Mouse (Mus musculus): ENCODE data around the gene Xylt1.

Gene Xylt1

DNA sequence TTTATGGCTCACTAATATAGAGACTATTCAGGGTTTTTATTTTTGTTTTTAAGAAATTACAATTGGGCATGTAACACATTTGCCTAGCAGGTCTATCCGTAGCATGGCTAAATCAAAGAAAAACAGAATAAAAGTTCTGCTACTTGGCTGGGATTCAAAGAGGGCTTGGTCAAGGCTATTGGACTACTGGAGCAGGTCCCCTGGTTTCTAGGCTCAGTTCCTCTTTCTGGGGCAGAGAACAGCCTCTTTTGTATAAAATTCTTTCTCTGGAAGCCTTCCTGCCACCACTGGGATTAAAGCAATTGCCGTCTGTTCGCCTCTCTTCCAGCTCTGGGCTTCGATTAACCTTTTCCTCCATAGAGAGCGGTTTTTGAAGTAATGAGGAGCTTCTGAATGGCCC, 100.1 kb downstream of the Xylt1 start:
- no peak for DNase-seq (ENCODE audit: low read depth, low spot score)

DNA sequence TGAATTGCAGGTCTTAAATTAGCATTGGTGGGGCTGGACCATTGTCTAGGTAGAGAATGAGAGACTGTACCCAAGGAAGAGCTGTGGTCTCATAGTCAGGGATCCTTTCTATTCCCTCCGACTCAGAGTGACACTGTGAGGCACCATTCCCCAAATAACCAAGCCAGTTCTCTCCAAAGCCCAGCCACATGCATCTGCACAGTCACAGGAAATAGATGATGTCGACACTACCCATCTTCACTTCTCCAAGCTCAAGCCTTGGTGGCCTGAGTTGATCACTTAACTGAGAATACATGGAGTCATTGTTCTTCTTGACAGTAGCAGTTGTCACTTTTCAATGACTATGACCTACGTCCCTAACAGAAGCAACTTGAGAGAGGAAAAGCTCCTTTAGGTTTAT, 100.6 kb downstream of the Xylt1 start:
- no peak for DNase-seq (ENCODE audit: low read depth, low spot score)

DNA sequence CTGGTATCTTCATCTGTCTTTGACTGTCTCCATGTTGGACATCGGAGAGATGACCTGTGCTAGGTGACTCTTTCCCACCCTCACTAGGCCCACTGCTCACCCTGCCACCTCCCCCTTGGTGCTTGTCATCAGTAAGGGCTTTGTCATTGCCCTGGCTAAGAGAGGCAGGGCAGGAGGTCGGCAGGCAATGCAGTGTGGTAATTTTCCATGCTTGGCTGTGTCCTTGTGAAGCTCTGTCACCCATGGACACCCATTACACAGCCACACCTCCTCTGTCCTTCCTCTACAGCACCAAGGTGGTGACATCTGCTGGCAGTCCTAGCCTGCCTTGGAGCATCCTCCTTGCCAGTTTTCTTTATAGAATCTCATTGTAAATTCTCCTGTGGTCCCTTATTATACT, 101.9 kb downstream of the Xylt1 start:
- no peak for DNase-seq (ENCODE audit: low read depth, low spot score)

DNA sequence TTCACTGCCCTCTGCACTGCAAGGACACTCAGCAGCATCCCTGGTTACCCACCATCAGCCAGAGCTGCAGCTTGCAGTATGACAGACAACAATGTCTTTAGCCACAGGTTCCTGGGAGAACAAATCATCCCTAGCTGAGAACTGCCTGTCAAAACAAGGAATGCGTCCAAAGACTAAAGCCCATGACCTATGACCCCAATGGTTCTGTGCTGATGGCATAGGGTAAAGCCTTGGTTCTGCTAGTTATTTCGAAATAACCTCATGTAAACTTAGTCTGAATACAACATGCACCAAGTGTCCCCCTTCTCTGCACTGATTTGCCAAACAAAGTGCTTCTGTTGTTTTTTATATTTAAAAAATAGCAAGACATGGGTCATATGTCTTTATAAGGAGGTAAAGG, 103.8 kb downstream of the Xylt1 start:
- DNase-seq (ENCODE audit: low read depth, low spot score), result no peak

DNA sequence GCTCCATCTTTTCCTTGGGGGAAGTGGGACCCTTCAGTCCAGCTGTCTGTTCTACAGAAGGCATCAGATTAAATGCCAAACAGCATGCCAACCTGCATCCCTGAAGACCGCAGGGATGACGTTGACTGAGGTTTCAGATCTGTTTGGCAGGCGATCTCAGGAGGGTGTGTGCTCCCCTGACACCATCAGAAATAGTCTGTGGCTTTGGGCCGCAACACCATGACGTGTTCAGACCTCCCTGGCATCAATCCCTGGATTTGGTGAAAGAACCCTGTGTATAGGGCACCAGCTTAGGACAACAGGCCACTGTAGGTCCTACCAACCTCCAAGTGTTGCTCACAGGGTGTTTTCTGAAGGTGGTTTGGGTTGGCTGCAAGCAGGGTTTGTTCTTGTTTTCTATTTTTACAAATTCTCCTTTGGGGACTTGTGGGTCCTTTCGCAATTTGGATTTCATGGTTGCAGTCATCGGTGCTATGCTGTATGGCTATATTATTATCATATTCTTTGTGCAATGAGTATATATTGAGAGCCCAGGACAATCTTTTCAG, 104.3 kb downstream of the Xylt1 start:
- DNase-seq (ENCODE audit: low read depth, low spot score), result peak; percentile 44

DNA sequence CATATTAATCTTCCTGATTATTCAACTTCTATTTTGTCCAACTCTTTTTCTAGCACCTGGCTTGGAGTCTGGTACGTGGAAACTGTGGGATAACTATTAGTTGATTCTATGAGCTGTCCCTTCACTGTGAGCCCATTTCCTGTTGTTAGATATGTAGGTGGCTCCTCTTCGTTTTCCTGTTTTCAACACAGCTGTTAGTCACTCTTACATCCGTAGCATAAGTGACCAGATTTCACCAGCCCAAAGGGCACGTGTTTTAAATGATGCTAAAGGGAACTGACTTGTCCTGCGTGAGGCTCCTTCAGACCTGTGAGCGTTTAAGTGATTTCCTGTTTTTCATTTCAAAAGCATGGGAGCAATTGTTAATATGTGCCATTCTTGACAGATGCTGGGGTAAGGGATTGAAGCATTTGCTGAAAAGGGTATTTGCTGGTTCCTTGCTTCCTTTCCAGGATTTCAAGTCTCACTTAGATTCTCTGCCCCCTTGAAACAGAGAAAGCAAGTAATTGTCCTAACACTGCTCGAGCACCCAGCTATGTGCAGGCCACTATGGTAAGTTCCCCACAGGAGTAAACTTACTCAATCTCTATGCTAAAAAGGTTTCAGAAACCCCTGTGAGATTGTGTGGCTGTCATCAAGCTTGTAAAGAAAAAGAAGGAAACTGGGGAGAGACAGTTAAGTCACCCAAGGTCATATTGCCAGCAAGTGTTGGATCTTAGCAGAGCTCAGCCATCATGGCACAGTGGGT, 105.8 kb downstream of the Xylt1 start:
- DNase-seq (ENCODE audit: low read depth, low spot score), result no peak

DNA sequence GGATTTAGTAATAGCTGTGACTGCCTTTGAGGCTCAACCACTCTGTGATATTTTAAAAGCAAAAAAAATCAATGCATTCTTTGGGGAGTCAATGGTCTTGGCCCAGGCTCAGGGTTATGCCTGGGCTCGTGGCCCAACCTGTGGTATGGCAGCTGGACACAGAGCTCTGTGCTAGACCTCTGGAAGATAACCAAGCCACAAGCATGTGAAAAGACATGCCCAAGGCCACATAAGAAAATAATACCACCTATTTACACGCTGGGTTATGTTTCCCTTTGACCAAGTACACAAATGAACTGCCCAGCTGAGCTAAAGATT, 106.4 kb downstream of the Xylt1 start:
- no peak for DNase-seq (ENCODE audit: low read depth, low spot score)

DNA sequence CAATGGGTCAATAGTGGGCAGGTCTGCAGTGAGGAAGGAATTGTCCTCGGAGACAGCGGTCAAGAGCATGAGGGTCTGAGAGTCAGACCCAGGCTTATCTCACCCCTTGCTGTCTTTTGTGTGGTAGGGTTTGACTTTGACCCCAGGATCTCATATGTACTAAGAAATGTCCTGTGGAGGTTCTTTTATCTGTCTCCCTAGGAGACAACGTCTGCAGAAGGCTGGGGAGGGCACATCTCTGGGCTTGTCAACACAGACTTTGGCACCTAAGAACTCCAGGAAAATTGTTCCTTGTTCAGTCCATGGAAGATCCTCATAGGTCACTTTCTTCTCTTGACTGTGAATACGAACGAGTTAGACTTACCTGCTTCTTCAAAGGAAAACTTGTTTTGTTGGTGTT, 109.2 kb downstream of the Xylt1 start:
- DNase-seq (ENCODE audit: low read depth, low spot score), result no peak

DNA sequence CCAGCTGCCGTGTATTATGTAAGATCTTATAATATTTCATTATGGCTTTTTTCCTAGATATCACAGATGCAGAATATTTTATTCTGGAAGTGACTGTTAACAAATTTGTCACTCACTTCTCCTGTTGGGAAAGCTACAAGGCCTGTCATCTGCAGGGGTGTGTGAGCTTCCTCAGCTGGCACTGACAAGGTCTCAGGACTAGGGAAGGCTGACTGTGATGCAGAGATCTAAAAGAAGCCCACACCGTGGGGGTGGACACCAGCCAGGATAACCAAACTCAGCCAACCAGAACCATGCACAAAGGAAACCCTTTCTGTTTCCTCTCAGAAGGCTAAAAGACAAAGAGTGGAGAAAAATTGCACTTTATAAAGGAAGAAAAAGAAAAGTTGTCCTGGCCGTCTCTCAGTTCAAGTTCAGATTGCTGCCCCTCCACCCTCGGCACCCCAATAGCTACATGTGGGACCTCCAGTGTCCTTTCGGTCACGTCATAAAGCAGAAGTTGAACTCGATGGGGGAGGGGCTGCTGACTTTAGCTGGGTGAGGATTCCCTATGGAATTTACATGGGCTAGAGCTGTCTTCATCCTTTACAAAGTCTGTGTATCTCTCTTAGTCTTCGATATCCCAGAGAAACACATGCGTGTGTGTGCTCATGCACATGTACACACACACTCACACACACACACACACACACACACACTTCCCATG, 109.9 kb downstream of the Xylt1 start:
- peak; percentile 46 for DNase-seq (ENCODE audit: low read depth, low spot score)

DNA sequence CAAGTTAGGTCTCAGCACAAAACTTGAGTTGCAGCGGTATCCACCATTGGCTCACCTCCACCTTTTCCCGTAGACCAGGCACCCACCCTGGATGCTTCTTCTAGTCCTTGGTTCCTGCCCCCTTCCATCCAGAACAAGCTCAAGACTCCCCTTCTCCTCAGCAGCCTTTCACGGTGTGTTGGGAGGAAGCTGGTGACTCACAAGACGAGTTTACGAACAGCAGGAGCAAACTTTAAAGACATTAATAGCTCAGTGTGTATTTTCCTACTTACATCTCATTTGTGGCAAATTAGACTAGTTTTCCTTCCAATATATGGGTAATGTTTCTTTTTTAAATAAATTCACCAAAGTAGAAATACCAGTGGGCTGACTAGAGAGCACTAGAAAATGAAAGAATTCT, 110.7 kb downstream of the Xylt1 start:
- DNase-seq (ENCODE audit: low read depth, low spot score), result peak; percentile 60

DNA sequence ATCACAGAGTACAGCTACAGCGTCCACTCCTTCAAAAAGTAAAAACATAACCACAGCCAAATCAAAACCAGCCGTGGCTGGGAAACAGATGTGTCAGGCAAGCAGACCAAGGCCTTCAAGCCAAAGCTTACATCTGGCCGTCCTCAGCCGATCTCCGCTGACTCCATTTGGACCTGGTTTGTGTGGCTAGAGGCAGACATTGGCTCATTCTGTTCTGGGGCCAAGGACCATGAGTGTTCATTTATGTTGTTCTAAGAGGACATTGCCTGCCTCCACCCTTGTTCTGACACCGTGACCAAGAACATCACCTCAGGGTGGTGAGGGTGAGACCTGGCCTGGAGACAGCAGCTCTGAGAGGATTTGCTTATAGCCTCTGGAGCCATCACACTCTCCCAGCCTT, 113.4 kb downstream of the Xylt1 start:
- no peak for DNase-seq (ENCODE audit: low read depth, low spot score)

DNA sequence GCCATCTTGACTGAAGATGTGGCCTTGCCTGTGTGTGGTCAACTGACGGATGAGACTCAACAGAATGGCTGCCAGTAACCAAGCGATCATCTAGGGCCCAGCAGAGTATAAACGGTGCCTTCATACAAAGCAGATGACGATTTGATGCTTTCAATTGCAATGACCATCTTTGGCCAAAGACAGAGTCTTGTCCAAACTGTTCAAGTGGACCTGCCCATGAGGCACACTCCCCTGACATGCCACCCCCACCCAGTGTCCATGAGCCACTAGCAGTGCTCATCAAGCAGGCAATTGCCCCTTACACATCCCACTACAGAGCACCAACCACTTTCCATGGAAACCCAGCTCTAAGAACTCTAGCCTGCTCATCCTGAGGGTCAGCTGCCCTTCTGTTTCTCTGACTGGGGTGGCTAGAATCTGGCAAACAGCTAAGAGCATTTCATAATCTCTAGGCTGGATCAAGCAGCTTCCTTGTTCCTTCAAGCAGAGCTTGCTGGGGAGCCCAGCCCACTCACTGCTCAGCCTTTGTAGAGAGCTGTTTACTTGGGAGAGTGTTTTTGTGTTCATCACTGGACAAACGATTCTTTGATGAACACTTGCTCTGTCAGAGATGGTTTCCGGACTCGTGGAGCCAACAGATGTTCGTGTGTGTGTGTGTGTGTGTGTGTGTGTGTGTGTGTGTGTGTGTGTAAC, 114.0 kb downstream of the Xylt1 start:
- peak; percentile 82 for DNase-seq (ENCODE audit: low read depth, low spot score)

DNA sequence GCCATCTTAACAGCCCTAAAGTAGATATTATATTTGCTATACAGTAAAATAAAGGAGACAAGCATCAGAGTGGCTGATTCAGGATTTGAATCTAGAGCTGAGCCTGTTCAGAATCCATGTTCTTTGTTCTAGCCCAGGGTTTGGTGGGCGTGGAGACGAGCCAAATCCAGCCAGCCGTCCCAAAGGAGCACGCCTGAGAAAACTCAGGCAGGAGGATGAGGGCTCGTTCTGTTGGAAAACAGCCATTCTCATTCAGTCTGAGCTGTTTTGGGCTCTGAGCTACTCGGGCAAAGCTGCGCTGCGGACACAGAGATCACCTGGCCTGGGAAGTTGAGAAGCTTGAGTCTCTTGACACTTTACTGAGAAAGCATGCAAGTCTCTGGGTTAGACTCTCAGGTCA, 115.0 kb downstream of the Xylt1 start:
- DNase-seq (ENCODE audit: low read depth, low spot score), result no peak

DNA sequence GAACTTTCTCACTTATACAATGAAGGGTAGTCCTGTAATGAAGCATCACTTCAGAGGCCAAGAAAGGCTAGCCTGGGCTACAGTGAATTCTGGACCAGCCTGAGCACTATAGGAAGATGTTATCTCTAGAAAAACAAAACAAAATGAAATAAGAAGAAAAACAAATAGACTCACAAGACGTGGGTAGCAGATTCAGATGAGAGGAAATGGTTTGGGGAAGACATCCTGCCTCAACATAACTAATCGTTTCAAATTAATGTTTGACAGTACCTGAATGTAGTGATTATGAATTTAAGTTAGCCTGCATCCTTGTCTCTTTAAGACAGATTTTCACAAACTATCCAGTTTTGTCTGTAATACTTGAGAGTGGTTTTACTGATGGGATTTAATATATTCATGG, 117.4 kb downstream of the Xylt1 start:
- DNase-seq (ENCODE audit: low read depth, low spot score), result no peak

DNA sequence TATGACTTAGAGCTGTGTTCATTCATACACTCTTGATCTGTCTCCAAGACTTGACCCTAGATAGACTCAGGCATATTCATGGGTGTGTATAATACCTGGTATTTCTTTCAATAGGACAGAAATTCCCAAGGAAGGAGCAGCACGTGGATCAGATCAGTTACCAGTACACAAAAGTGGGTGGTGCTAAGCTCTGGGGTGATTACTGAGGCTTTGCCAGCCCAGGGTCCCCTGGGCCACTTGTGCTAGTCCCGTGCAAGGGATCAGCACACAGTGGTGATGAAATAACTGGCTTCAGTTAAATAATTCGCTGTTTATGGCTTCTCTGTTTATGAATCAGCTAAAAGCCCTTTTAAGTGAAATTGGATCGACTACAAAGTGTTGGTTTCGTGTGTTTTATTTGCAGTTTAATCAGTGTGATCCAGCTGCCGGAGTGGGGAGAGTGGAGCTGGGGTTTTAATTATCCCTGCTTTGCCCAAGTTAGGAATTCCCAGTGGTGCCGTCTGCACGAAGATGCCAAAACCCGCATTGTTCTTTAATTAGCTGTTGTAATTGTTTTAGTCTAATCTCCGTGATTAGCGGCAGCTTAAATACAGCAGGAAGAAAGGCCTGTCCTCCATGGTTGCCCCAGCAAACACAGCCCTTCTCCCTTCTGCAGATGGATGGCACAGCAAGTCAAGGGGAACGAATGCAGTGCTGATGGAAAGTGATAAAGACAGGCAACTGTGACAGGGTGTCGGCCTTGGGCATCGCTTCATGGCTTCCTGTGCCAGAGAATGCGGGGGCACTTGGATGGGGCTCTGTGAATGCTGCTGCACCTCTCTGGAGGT, 120.8 kb downstream of the Xylt1 start:
- peak; percentile 53 for DNase-seq (ENCODE audit: low read depth, low spot score)

DNA sequence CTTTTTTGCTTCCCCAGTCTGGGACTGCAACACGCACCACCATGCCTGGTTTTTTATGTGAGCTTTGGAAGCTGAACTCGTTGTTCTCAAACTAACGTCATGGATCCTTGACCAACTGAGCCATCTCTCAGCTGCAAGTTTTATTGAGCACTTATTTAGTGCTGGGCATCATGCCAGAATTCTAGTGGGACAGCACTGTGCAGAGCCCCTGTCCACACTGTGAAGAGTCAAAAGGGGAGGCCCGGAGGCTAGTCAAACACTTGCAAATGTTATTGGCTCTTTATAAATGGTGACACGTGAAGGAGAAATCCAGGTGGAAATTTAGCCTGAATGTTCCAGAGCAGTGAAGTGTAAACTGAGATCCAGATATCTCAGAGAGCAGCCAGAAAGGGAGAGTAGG, 121.6 kb downstream of the Xylt1 start:
- DNase-seq (ENCODE audit: low read depth, low spot score), result no peak

DNA sequence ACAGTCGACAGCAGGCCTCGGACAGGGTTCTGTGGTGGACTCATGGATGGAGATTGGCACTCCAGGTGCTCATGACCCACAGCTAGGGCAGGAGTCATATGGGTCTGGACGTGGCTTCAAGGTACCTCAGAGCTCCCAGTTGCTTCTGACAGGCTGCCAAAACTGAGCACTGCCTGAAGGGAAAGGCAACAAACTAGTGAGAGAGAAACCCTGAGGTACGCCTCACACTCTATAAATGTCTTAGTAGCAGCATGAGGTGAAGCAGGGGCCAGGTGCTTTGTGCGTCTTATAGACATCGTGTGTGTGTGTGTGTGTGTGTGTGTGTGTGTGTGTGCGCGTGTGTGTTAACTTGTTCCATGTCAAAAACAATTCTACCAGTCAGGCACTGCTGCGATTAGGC, 122.9 kb downstream of the Xylt1 start:
- no peak for DNase-seq (ENCODE audit: low read depth, low spot score)

DNA sequence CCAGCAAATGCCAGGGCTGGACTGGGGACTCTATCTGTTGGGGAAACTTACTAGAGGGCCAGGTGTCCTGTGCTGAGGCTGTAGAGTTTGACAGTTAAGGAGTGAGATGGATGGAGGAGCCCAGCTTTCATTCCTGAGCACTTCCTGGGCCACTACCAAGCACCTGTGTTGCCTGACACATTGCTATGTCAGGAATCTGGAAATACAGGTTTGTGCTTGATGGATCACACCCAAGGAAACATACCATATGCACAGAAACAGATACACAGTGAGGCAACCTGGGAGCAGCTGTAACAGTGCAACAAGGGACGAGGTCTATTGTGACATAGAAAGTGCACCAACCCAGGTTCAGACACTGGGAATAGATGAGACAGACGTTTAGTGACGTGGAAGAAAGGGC, 125.0 kb downstream of the Xylt1 start:
- no peak for DNase-seq (ENCODE audit: low read depth, low spot score)

DNA sequence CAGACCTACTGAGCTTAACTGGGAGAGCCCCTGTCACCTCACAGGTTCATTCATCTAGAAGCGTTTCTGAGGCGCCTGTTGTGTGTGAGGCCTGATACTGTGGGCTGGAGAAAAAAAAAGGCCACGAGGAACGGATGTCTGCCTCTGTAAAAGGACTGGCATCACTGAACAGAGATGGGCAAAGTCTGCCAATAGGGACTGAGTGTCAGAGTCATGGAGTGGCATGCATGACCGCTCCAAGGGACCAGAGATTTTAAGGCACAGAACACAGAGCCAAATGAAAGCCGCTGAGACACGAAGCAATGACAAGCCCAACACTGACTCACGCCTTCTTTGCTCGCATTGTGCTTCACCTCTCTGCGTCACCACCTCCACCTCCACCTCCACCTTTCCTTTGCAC, 126.6 kb downstream of the Xylt1 start:
- no peak for DNase-seq (ENCODE audit: low read depth, low spot score)

DNA sequence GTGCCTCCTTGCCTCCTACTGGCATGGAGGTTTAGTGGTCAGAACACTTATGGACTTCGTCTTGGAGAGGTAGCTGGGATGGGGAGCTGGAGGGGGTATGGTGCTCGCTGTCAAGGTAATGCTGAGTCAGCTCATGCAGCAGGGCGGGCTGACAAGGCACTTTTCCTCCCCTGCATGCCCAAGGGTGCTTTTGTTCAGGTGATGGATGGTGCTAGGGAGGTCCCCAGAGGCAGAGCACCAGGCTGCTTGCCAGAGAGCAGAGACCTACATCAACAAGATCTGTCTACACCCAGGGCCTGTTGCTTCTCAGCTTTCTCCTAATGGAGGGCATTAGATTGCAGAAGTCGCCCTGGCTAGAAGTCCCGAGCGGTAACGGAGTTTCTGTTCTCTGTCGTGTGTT, 127.3 kb downstream of the Xylt1 start:
- DNase-seq (ENCODE audit: low read depth, low spot score), result no peak

DNA sequence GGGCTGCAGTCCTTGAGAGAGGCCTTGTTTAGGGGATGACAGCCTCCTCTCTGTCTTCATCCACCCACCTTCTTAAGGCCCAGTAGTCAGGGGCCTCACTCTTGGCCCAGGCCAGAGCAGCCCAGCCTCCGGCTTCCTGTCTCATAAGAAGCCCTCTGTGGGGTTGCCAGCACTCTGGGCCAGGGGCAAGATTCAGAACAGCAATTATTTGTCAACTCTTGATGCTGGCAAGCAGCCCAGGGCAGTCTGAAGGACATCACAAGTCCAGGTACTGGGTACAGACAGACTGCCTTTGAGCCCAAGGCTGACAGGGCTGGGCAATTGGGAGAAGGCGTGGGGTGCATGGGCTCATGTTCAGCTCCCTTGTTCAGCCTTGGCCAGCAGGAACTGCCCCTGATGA, 129.3 kb downstream of the Xylt1 start:
- peak; percentile 62 for DNase-seq (ENCODE audit: low read depth, low spot score)

DNA sequence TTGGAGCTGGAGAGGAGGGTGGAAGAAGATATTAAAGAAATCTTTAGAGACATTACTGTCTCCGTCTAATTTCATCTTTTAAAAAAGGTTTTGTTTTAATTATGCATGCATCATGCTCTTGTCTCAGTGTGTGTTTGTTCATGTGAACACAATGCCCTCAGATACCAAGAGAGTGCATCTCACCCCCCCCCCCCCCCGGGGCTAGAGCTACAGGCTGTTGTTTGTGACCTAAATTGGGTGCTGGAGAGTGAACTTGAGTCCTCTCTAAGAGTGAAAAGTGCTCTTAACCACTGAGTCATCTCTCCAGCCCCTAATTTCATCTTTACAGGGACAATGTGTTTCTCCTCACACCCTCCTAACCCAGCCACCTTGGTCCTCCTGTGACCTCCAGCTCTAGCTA, 131.5 kb downstream of the Xylt1 start:
- DNase-seq (ENCODE audit: low read depth, low spot score), result no peak
